Mouse (Mus musculus) cerebellum, adult 9-10 months (tissue): ENCODE data around the gene Arl10.

Source experiments
- DNase-seq: peaks from one replicate; pipeline ENCODE4 v3.0.0; 2022

Arl10 gene

DNA sequence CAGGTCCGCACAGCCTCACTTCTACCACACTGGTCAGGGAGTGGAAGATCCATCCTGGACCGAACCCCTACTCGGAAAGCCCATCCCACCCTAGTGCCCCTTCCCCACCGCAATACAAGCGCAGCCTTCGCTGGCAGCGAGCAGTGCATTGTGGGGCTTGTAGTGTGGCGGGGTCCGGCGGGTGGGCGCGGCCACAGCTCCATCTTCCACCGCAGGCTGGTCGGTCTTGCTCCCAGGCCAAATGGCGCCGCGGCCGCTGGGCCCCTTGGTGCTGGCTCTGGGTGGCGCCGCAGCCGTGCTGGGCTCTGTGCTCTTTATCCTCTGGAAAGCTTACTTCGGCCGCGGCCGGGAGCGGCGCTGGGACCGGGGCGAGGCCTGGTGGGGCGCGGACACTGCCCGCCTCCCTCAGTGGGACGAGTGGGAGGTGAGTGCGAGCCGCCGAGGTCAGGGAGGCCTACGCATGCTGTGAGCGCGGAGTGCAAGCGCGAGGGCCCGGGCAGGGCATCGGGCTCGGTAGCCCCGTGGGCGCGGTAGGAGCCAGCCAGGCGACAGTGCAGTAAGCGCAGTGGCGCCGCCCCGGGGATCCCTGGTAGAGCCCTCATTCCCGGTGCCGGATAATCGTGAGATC lies at the start of gene Arl10:
Gene Arl10, plus strand, starts transcription at position 162 of the 628 bp plus-strand sequence.
- DNase-seq = peak; percentile 65

DNA sequence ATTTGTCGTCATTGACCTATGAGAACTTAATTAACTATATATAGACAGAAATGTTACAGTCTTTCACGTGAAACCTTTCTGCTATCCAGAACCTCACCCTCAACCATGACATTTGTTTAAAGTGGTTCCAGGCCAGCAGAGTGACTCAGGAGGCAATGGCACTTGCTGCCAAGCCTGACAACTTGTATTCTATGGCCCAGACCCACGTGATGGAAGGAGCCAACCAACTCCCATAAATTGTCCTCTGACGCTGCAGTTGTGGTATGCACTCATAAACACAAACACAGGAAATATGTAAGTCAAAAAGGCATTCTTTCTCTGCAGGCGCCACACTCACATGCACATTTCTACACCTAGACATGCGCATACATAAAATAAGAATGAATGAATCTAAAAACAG lies 47.7 kb upstream of the Arl10 start:
- no peak for DNase-seq

DNA sequence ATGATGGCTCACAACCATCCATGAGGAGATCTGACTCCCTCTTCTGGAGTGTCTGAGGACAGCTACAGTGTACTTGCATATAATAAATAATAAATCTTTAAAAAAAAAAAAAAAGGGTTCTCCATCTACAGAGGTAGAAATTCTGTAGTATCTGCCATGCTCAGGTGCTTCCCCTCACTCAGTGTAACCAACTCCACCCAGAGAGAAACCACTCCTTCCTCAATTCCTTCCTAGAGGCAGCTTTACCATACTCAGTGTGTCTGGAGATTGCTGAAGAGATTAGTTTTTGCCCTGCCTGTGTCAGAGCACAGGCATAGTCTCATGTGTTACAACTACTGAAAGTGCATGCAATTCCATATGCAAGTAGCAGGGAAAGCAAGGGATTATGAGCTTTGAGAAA lies 42.7 kb upstream of the Arl10 start:
- no peak for DNase-seq

DNA sequence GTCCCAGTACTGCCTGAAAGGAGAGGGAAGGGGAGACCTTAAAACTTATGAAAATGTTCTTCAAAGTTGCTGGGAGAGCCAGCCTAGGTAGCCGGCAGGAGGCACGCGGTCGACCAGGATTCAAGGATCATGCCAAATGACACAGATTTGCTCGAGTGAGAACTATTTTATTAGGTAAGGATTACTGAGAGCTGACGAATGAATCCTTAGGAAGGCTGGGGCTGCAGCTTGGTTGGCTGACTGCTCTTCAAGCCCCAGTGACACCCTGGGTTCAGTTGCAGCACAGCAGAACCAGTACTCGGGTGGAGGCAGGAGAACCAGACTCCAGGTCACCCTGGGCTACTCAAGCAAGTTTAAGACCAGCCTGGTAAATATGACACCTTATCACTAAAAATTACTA lies 26.8 kb upstream of the Arl10 start:
- no peak for DNase-seq

DNA sequence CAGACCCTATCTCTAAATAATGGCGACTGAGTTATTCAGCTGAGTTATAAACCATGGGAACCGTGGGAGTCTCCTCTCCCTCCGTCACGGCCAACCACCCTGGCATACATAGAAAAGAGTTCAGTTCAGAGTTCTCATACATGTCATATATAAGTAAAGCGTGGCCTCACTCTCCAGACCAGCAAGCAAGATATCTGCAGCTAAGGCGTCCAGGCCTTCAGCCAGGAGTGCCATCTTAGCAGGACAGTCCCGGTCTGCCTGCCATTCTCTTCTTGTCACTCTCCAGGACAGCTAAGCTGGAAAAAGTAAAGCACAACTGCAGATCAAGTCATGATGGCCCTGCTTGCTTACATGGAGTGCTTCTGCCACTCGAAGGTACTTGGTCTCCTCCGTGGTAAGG lies 18.6 kb upstream of the Arl10 start:
- DNase-seq = no peak

DNA sequence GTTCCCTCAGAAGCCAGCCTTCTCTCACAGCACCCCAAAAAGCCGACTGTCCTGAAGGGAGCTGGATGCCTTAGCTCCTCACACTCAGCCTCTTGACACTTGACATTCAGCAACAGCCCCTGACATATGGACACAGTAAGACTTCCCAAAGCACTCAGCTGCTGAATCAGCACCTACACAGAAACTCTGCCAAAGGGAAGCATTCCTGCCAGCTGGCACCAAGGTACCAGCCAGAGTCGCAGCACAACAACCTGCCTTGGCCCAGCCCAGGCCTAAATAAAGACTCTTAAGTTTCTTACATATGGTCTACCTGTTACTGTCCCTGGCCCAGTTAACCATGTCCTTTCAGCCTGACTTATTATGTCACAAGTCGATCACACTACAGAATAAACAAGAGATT lies 18.0 kb upstream of the Arl10 start:
- peak; percentile 97 for DNase-seq

DNA sequence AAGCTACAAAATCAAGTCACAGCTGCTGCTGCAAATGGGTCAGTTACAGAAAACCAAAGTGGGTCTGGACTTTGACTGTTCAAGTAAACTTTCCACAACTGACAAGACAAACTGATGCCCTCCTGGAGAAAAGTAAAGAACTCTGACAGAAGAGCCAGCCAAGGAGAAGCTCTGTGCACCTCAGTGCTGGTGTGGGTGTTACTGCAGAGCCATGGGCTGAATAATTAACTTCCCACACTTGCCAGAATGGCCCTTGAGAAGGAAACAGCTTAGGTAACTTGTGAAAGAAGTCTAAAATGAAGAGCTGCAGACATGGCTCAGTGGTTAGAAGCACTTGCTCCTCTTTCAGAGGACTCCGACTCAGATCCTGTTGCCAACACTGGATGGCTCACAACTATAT lies 17.2 kb upstream of the Arl10 start:
- DNase-seq = peak; percentile 38

DNA sequence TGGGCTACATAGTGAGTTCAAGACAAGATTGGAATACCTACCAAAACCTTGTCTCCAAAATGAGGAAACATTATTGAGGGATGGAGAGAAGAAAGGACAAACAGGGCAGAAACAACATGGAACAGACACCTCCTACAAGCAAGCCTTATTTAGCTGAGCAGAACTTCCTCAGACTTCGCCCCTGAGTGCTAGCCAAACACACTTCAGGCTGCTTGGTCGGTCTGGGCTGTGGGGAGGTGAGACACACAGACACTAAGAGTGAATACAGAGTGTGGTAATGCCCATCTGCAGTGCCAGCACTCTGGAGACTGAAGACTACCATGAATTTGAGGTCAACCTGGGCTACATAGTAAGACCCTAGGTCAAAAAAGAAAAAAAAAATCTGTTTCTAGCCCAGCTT lies 15.2 kb upstream of the Arl10 start:
- DNase-seq = peak; percentile 27

DNA sequence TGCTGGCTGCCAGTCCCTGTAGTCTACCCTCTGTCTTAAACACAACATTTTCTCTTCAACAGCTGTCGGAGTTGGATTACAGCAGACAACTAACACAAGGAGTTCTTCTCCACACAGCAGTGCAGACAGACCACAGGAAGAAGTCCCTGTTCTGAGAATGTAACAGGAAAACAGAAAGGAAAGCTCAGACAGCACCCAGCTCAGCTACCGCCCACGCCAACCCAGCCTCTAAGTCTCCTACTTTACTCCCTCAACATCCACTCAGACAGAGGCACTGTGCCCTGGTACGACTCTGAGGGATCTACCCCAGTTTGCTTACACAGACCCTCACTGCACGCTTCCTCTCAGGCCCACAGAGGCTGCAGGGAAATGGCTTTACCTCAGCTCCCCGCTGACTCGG lies 14.2 kb upstream of the Arl10 start:
- DNase-seq = peak; percentile 15

DNA sequence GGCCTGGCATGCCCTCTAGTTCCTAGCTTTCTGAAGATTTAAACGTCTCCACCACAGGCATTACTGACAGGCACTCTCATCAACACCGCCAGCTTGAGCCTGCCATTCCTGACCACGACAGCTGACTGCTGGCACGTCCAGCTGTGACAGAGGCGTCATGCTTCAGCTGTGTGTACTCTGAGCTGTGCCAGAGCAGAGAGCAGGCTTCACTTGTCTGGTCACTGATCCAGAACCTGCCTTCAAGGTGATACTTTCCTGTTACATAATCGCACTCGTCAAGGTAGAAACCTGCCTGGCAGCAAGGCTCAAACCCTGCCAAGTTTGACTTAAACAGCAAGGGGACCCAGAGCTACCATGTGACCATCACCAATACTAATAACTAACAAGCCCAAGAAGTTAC lies 12.3 kb upstream of the Arl10 start:
- DNase-seq = no peak

DNA sequence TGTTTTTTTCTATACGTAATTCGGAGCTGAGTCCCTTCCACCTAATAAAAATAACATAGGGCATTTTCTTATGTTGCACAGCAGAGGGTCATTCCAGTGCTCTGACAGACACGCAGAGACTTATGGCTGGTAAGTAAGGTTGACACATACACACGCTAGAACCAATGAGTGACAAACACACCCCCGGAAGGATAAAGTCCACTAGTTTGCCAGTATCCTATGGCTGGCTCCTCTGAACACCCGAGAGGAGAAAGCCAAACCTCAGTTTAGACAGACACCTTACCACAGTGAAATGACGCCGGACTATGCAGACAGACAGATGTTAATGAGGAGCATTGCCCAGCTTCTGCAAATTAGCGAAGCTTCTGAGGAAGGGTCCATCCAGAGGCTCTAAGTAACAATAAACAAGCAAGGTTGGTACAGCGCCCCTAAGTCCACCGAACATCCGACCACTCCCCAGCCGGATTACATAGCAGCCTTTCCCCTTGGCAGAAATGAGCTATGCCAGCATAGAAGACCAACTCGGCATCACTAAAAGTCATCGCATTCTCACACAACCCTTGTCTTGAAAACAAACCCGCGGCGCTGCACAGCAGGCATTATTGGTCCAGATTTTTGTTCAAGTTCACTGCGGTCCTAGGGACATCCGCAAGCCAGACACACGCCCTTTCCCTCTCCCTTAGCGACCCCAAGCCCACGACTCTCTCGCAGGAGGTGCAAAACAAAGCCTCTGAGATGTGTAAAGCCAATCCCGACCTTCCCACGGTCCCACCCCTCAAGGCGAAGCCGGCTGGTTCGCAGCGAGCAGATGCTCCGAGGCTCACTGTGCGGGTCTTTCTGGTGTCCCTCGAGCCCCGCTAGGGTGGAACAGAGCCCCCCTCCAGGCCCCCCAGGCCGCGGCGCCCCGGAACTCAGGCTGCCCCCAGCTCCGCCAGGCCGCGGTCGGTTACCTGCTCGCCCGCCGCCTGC lies 10.3 kb upstream of the Arl10 start:
- no peak for DNase-seq

DNA sequence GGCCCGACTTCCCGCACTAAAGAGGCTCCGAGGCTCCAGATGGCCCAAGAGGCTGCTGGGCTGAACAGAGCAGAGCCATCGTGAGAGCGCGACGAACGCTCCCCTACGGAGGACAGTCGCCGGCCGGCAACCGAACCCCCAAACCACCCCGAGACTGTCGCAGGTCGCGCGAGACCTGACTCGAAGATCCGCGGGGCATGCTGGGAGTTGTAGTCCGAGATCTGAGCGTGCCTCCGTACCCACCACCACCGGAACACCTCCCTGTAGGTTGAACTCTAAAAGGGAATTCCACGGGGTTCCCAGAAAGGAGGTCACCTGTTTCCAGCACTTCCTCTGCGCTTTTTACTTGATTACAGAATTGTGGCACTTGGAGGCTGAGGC lies 9.6 kb upstream of the Arl10 start, which contains the start of gene 4833439L19Rik:
Gene 4833439L19Rik, minus strand, starts transcription at position 235 of the 381 bp plus-strand sequence.
- peak; percentile 93 for DNase-seq

DNA sequence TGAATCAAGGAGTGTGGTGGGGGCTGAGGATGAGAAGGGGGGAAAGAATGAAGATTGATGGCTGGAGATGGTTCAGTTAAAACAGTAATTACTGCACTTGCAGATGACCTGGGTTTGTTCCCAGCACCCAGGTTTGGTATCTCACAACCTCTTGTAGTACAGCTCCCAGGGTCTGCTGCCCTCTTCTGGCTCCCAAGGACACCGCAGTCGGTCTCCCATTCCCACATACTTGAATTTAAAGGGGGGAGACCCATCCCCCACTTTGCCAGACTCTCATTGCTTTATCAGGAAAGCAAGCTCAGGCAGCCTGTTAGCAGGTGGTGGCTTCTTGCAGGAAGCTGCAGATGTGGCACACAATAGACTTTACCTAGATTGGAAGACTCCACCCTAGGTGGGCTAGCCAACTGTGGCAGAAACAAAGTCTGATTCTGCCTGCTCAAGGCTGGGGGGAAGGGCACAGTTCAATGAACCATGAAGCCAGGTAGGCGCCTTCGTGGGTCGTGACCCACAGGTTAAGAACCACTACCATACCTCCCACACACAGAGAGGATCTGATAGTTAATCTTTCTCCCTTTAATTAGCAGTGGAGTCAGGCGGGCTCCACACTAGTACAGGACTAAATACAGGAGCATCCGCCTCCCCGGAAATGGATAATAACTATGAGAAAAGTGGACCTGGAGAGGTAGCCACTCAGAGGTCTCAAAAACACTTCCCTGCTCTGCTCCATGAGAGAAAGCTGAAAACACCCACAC lies 9.0 kb upstream of the Arl10 start:
- DNase-seq = peak; percentile 81

DNA sequence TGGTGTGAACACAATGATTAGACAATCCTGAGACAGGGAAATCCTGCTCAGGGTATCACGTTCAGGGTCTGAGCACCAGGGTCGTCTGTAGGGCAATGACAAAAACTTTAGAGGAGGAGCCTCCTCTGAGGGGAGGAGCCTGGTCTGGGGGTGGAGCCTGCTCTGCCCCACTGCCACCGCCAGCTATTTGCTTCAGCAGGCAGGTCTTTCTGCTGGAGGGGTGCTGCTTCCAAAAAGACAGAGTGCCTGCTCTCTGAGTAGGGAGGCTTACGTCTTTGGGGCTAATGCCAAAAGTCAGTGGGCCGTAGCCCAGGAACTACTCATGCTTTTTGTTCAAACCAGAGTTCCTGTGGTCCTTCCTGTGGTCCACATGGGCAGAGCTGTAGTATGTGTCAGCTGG lies 6.4 kb upstream of the Arl10 start:
- no peak for DNase-seq

DNA sequence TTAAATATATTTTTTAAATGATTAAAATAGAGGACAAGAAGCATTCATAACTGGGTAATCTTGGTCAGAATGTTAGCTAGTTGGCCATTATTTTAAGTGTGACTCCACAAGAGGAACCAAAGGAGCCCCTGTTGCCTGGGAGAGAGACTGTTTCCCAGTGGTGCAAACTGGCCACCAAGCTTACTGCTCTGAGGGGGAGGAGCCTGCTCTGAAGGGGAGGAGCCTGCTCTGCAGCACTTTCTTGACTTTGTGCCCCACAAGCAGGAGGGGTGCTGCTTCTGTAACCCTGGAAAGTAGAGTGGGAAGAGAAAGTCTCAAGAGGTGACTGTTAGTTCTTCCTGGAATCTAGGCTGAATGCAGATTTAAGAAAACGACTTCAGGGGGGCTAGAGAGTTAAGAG lies 5.5 kb upstream of the Arl10 start:
- DNase-seq = no peak

DNA sequence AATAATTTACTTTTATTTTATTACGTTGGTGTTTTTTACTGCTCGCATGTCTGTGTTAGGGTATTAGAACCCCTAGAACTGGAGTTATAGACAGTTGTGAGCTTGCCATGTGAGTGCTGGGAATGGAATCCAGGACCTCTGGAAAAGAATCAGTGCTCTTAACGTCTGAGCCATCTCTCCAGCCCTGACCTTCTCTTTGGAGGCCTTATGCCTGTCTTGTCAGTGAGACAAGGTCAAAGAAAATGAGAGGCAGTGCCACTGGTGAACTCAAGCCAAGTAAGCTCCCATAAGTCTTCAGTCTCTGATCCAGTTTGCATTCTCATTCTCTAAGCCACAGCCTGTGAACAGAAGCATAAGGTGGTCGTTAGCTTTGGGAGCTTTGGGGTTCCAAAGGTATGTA lies 4.1 kb upstream of the Arl10 start:
- DNase-seq = no peak

DNA sequence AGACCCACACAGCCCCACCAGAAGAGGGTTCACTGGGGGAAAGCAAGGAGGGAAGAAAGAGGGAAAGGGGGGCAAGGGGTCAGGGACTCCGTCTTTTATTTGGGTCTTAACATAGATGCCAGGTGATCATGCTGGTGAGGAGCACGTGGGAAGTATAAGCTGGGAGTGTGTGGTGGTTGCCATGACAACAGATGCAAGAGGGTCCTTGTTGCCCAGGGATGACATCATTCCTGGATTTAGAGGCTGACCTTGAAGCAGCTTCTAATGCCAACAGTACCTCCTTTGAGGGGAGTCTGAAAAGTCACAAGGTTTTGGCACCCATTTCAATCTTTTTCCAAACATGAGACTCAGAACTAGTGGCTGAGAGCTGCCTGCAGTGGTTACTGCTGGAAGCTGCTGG lies 3.2 kb upstream of the Arl10 start:
- no peak for DNase-seq

DNA sequence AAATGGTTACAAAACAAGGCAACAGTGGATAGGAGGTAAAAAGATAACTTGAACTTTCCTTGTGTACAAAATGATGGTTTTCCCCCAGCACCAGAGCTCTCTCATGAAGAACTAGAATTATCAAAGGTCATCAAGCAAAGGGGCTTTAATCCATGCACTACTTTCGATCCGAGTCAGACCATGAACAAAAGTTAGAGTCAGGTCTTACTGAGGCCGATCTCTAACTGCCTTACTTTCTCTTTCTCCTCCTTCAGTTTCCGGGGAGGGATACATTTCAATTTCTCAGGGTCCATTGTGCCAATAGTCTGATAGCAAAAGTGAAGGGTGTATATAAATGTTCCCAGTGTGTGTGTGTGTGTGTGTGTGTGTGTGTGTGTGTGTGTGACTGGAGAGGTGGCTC lies 2.2 kb upstream of the Arl10 start:
- DNase-seq = no peak

DNA sequence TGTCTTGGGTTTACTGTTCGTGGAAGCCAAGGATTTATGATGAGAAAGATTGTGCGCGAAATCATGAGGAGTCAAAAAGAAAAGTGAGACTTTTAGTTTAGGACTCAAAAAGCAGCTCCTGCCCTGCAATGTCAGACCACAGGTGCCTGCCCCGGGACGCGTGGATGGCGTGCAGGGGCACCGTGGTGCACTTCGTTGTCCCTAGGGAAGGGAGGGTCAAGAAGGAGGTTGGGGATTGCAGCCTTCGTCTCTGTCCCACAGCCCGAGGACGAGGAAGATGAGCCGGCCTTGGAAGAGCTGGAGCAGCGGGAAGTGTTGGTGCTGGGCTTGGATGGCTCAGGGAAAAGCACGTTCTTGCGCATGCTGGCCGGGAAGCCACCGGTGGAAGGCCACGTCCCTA lies 674 bp downstream of the Arl10 start:
- DNase-seq = no peak

DNA sequence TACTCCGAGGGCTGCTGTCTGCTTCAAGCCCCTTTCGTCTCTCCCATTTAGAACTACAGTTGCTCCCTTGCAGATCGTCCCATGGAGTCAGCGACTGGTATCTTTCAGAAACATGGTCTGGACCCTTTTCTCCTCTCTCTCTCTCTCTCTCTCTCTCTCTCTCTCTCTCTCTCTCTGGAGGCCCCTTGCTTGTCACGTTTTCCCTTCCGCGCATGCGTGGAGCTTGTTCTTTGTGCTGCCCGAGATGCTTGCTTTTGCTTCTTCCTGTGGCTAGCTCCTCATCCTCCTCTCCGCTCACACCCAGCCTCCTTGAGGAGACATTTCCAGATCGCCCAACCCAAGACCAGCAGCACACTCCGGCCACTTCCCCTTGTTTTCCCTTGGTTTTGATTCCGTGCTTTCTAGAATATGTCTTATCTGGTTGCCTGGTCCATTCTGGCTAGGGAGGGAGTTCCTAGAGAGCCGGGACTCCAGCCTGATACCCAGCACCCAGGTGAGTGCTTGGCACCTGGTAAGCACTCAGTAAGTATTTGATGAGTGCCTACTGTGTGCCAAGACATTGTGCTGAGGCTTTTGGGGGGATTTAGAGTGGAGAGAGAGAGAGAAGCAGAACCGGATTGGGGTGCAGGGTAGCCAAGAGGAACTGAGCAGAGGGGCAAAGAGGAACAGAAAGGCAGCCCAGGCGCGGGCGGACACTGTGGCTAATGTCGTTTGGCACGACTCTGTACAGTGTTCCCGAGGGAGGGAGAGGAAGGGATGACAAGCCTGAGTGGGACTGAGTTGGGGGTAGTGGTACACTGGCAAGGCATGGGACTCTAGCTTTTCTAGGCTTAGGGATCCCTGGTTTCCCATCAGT lies 3.1 kb downstream of the Arl10 start:
- no peak for DNase-seq

DNA sequence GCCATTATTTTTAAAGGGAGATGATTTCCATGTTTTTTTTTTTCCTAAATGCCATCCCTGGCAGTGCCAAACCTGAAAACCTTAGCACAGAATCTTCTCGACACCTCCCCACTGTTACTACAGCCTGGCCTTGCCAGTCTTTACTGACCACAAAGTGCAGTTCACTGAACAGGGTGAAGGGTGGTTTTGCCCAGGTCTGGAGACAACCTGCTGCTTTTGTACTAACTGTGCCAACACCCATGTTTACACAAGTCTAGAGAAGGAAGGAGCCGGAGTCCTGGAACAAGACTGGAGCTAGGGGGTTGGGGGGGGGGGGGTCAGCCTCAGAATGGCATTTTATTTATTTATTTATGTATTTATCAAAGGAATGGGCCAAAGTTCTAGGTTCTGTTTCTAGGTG lies 6.6 kb downstream of the Arl10 start:
- DNase-seq = no peak

DNA sequence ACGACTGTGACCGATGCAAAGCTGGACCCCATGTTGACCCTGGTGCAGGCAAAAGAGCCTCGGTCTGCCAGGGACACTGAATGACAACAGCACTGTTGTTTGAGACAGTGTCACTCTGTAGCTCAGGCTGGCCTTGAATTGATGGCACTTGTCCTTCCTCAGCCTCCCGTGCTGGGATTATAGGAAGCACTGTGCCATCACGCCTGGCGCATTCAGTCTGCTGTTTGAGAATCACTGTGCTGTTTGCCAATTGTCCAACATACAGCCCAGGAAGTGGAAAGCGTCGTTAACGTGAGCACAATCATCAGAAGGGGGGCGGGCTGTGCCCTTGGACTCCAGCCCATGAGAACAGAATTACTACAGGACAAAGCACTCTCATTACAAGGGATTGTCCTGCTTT lies 7.3 kb downstream of the Arl10 start:
- DNase-seq = no peak

DNA sequence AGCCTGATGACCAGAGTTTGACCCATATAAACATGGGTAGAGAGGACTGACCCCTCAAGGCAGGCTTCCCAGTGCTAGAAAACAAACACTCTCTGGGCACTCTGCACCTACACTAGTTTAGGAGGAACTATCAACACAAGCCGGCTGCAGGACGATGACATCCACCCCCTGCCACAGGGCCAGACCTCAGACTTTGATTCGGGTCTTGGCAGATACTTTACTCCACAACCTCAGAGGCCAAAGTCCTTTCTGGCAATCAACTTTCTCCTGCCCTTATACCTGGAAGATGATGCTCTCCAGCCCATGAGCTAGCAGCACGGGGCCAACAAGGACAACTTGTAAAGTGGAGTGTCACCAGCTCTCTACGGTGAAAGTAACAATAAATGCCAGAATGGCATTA lies 8.0 kb downstream of the Arl10 start:
- no peak for DNase-seq
